Mouse (Mus musculus) CH12.LX (cell line): ENCODE results near the gene Cped1. TPM values are rescaled to one million over a fixed set of nuclear protein-coding genes. Genes with fewer than 3 reads are reported as not detected.

Experiments
- DNase-seq: peaks from one replicate; pipeline ENCODE4 v3.0.0-alpha.2; 2013; ENCODE audit errors: extremely low read depth
- H3K27ac ChIP-seq: 2 replicates; pipeline ENCODE4 v1.5.1; 2012; ENCODE audit warnings: low read depth, mild to moderate bottlenecking, control low read depth, moderate library complexity; ENCODE audit not compliant: insufficient read depth
- H3K27me3 ChIP-seq: replicated peaks from 2 replicates; pipeline ENCODE3; 2012; ENCODE audit warnings: inconsistent platforms
- H3K36me3 ChIP-seq, 2 experiments: replicated peaks in 1 of 2; 2 replicates each; pipeline versions ENCODE3 to v1.6.1; 2012; ENCODE audit warnings: inconsistent platforms in 1 of 2, low read length in 1 of 2, mild to moderate bottlenecking in 1 of 2, mixed read lengths in 1 of 2, moderate library complexity in 1 of 2; ENCODE audit not compliant: control insufficient read depth in 1 of 2, insufficient read depth in 1 of 2
- H3K4me1 ChIP-seq, 2 experiments: 2 replicates each; pipeline ENCODE4 v1.6.1; 2012; ENCODE audit warnings: inconsistent platforms in 1 of 2, moderate library complexity in 1 of 2; ENCODE audit not compliant: insufficient read depth in 2 of 2, control insufficient read depth in 1 of 2
- H3K4me2 ChIP-seq: 2 replicates; pipeline ENCODE4 v1.6.1; 2012; ENCODE audit warnings: low read depth, mild to moderate bottlenecking, control low read depth; ENCODE audit not compliant: poor library complexity, insufficient read depth, severe bottlenecking
- H3K4me3 ChIP-seq, 3 experiments: fragments of 150-350 bp in 1 of 3; sonication (generic) in 1 of 3; replicated peaks in 1 of 3; 2 replicates each; pipeline versions ENCODE3 to v1.5.1; 2011 to 2012; ENCODE audit warnings: low read depth in 2 of 3, low read length in 2 of 3, mild to moderate bottlenecking in 2 of 3, moderate library complexity in 2 of 3, control low read depth in 1 of 3, improper control_type of control experiment in 1 of 3, inconsistent platforms in 1 of 3, mixed read lengths in 1 of 3; ENCODE audit not compliant: poor library complexity in 1 of 3
- H3K79me2 ChIP-seq: replicated peaks from 2 replicates; pipeline ENCODE4 v1.6.1; 2012; ENCODE audit warnings: mild to moderate bottlenecking, moderate library complexity; ENCODE audit not compliant: control insufficient read depth, poor library complexity, insufficient read depth, severe bottlenecking; ENCODE audit errors: extremely low read depth
- H3K9ac ChIP-seq: 2 replicates; pipeline ENCODE4 v1.6.1; 2012; ENCODE audit warnings: low read depth, mild to moderate bottlenecking, control low read depth, moderate library complexity; ENCODE audit not compliant: insufficient read depth
- H3K9me3 ChIP-seq: replicated peaks from 2 replicates; pipeline ENCODE3; 2012; ENCODE audit warnings: low read length, inconsistent platforms, mixed read lengths
- BHLHE40 ChIP-seq: IDR thresholded peaks from 2 replicates; pipeline ENCODE4 v1.6.1; 2011; ENCODE audit warnings: mild to moderate bottlenecking, low read depth, low read length, improper control_type of control experiment
- CHD1 ChIP-seq: IDR thresholded peaks from 2 replicates; pipeline ENCODE4 v1.6.1; 2012; ENCODE audit warnings: low read depth, low read length, improper control_type of control experiment, inconsistent platforms
- CHD2 ChIP-seq: IDR thresholded peaks from 2 replicates; pipeline ENCODE4 v1.6.1; 2011; ENCODE audit warnings: low read length, improper control_type of control experiment
- CTCF ChIP-seq, 2 experiments: IDR thresholded peaks in 1 of 2; conservative IDR thresholded peaks in 1 of 2; 2 replicates each; pipeline ENCODE4 v1.5.1; 2011 to 2012; ENCODE audit warnings: low read depth in 2 of 2, low read length in 2 of 2, improper control_type of control experiment in 1 of 2, inconsistent platforms in 1 of 2, mild to moderate bottlenecking in 1 of 2, moderate library complexity in 1 of 2
- E2F4 ChIP-seq: IDR thresholded peaks from 2 replicates; pipeline ENCODE4 v1.6.1; 2011; ENCODE audit warnings: low read depth, low read length, improper control_type of control experiment; ENCODE audit not compliant: insufficient replicate concordance
- ELF1 ChIP-seq: IDR thresholded peaks from 2 replicates; pipeline ENCODE4 v1.6.1; 2014; ENCODE audit warnings: low read depth, mild to moderate bottlenecking, inconsistent platforms, low read length, improper control_type of control experiment
- EP300 ChIP-seq: IDR thresholded peaks from 2 replicates; pipeline ENCODE4 v1.6.1; 2011; ENCODE audit warnings: low read length, improper control_type of control experiment
- ETS1 ChIP-seq: conservative IDR thresholded peaks from 2 replicates; pipeline ENCODE4 v1.6.1; 2012; ENCODE audit warnings: low read depth, mild to moderate bottlenecking, inconsistent platforms, low read length, improper control_type of control experiment, moderate library complexity
- IRF4 ChIP-seq: IDR thresholded peaks from 2 replicates; pipeline ENCODE4 v1.6.1; 2014; ENCODE audit warnings: low read depth, mild to moderate bottlenecking, inconsistent platforms, low read length, improper control_type of control experiment
- JUN ChIP-seq: IDR thresholded peaks from 2 replicates; pipeline ENCODE4 v1.6.1; 2011; ENCODE audit warnings: low read depth, mild to moderate bottlenecking, low read length, improper control_type of control experiment, moderate library complexity; ENCODE audit not compliant: insufficient read depth
- JUND ChIP-seq: conservative IDR thresholded peaks from 2 replicates; pipeline ENCODE4 v1.6.1; 2011; ENCODE audit warnings: low read depth, low read length, improper control_type of control experiment
- KAT2A ChIP-seq: IDR thresholded peaks from 2 replicates; pipeline ENCODE4 v1.6.1; 2012; ENCODE audit warnings: low read length, improper control_type of control experiment, inconsistent platforms; ENCODE audit not compliant: insufficient replicate concordance
- MAFK ChIP-seq: IDR thresholded peaks from 2 replicates; pipeline ENCODE4 v1.6.1; 2011; ENCODE audit warnings: low read length, improper control_type of control experiment; ENCODE audit not compliant: insufficient replicate concordance
- MAX ChIP-seq: IDR thresholded peaks from 2 replicates; pipeline ENCODE4 v1.6.1; 2011; ENCODE audit warnings: low read length, improper control_type of control experiment
- MEF2A ChIP-seq: IDR thresholded peaks from 2 replicates; pipeline ENCODE4 v1.6.1; 2014; ENCODE audit warnings: low read depth, mild to moderate bottlenecking, inconsistent platforms, low read length, improper control_type of control experiment, borderline replicate concordance
- MYC ChIP-seq: IDR thresholded peaks from 2 replicates; pipeline ENCODE4 v1.6.1; 2011; ENCODE audit warnings: low read depth, mild to moderate bottlenecking, improper control_type of control experiment, low read length
- NELFE ChIP-seq: IDR thresholded peaks from 2 replicates; pipeline ENCODE4 v1.6.1; 2011; ENCODE audit warnings: low read depth, low read length, improper control_type of control experiment
- POLR2A ChIP-seq: IDR thresholded peaks from 2 replicates; pipeline ENCODE4 v1.6.1; 2011; ENCODE audit warnings: low read depth, mild to moderate bottlenecking, improper control_type of control experiment, low read length
- RCOR1 ChIP-seq: conservative IDR thresholded peaks from 2 replicates; pipeline ENCODE4 v1.6.1; 2012; ENCODE audit warnings: low read depth, mild to moderate bottlenecking, inconsistent platforms, low read length, improper control_type of control experiment
- SIN3A ChIP-seq: IDR thresholded peaks from 2 replicates; pipeline ENCODE4 v1.6.1; 2012; ENCODE audit warnings: low read length, improper control_type of control experiment, inconsistent platforms
- SMC3 ChIP-seq: IDR thresholded peaks from 2 replicates; pipeline ENCODE4 v1.6.1; 2011; ENCODE audit warnings: low read depth, low read length, improper control_type of control experiment
- TBP ChIP-seq: conservative IDR thresholded peaks from 2 replicates; pipeline ENCODE4 v1.6.1; 2011; ENCODE audit warnings: low read depth, low read length, improper control_type of control experiment
- TCF12 ChIP-seq: IDR thresholded peaks from 2 replicates; pipeline ENCODE4 v1.6.1; 2014; ENCODE audit warnings: low read depth, mild to moderate bottlenecking, inconsistent platforms, low read length, improper control_type of control experiment
- UBTF ChIP-seq: IDR thresholded peaks from 2 replicates; pipeline ENCODE4 v1.6.1; 2012; ENCODE audit warnings: low read depth, mild to moderate bottlenecking, inconsistent platforms, low read length, improper control_type of control experiment, moderate library complexity
- USF1 ChIP-seq: IDR thresholded peaks from 2 replicates; pipeline ENCODE4 v1.6.1; 2014; ENCODE audit warnings: low read depth, mild to moderate bottlenecking, inconsistent platforms, low read length, improper control_type of control experiment
- ZC3H11A ChIP-seq: IDR thresholded peaks from 2 replicates; pipeline ENCODE4 v1.6.1; 2012; ENCODE audit warnings: low read depth, mild to moderate bottlenecking, inconsistent platforms, low read length, improper control_type of control experiment
- ZKSCAN1 ChIP-seq: IDR thresholded peaks from 2 replicates; pipeline ENCODE4 v1.6.1; 2012; ENCODE audit warnings: low read depth, inconsistent platforms, low read length, improper control_type of control experiment, borderline replicate concordance
- ZMIZ1 ChIP-seq: IDR thresholded peaks from 2 replicates; pipeline ENCODE4 v1.6.1; 2012; ENCODE audit warnings: low read depth, mild to moderate bottlenecking, inconsistent platforms, low read length, improper control_type of control experiment
- ZNF384 ChIP-seq: IDR thresholded peaks from 2 replicates; pipeline ENCODE4 v1.6.1; 2012; ENCODE audit warnings: low read depth, low read length, improper control_type of control experiment, inconsistent platforms
- dilution Hi-C: fragments of 300-500 bp; cut with MboI; formaldehyde crosslinking; loops from 2 replicates; pipeline ENCODE4 v1.14.3; 2020; ENCODE audit warnings: low sequenced_read_pairs; ENCODE audit not compliant: extremely low pct_unique_long_range_greater_than_20kb, extremely low pct_ligation_motif_present
- in situ Hi-C: fragments of 300-500 bp; cut with MboI; formaldehyde crosslinking; loops from 3 replicates; pipeline ENCODE4 v1.14.3; 2019; ENCODE audit warnings: low sequenced_read_pairs, low pct_ligation_motif_present, low pct_unique_long_range_greater_than_20kb, mixed read lengths
- polyA plus RNA-seq: library from polyadenylated mRNA; unstranded; fragments of >175 nt; gene quantifications from 2 replicates; pipeline ENCODE4 v1.2.1, GENCODE M21; 2012; ENCODE audit warnings: low read depth; ENCODE audit not compliant: insufficient read length
- total RNA-seq, 2 experiments: library from RNA; depleted of rRNA; stranded (reverse); fragments of 300-350 nt in 1 of 2; fragments of >200 nt in 1 of 2; gene quantifications; 2 replicates each; pipeline ENCODE4 v1.2.3; 2012 to 2014

The Cped1 gene
- total and polyA plus RNA-seq, 3 experiments, result 0.51 to 6.8 (median 1.1) TPM

- in situ Hi-C loops (no loop called here), dilution Hi-C loops (no loop called here)
- DNase-seq, result peak; percentile 90
- Histone ChIP-seq H3K9me3 (no peaks in the 10 kb centered on the region), H3K27me3 (no peaks in the 10 kb centered on the region), H3K4me3 (peak overlapping the region in 1 of 3 experiments; percentile 32), H3K36me3 (no peaks in the 10 kb centered on the region), H3K79me2 (0 out of 2 replicates have a peak, but pooled peaks cover 2% of the 10 kb centered on the region), H3K4me1 (peaks cover 28 to 75% of the 10 kb centered on the region in 2 experiments), H3K4me2 (peak overlapping the region; percentile 99), H3K9ac (peak overlapping the region; percentile 97), H3K27ac (peak overlapping the region; percentile 100)
- TF ChIP-seq ZC3H11A (no peak), MAFK (peak; percentile 77; the same call in 1 of the 2 replicates), SIN3A (peak; percentile 70), ETS1 (peak; percentile 97), IRF4 (peak; percentile 88), E2F4 (0 out of 2 replicates have a peak, but pooled peaks have one; percentile 49), TCF12 (peak; percentile 87), ZMIZ1 (no peak), BHLHE40 (peak; percentile 87), NELFE (no peak), MEF2A (peak; percentile 99), ZKSCAN1 (no peak), USF1 (no peak), POLR2A (peak; percentile 17; the same call in 1 of the 2 replicates), ELF1 (no peak), JUND (peak; percentile 98), CHD2 (peak; percentile 51), SMC3 (no peak), KAT2A (0 out of 2 replicates have a peak, but pooled peaks have one; percentile 41), UBTF (no peak), JUN (peak; percentile 99), RCOR1 (peak; percentile 68), CHD1 (peak; percentile 60; the same call in 1 of the 2 replicates), ZNF384 (peak; percentile 81), MAX (no peak), MYC (peak; percentile 53; the same call in 1 of the 2 replicates), TBP (peak; percentile 93), EP300 (peak; percentile 97), CTCF (conservative IDR thresholded peaks at IDR 0.05 in 1 of 2, IDR thresholded peaks at IDR 0.05 in 1 of 2; ENCODE audit: low read depth in 2 of 2, low read length in 2 of 2) (no peak)
Measured at GRCm38 (mm10) chr6:22267807-22268667, 282.3 kb downstream of the Cped1 start.
